Mouse (Mus musculus) kidney, embryonic 16.5 days (tissue): ENCODE measurements around the gene Trem3. TPM values are rescaled to one million over a fixed set of nuclear protein-coding genes. Genes with fewer than 3 reads are reported as not detected.

Experiments
- ATAC-seq: fragments of 200-750 bp; cut with Nextera tagmentation; 2 replicates; pipeline ENCODE4 v1.8.0; 2017; ENCODE audit warnings: moderate TSS enrichment; ENCODE audit not compliant: low FRiP score, low TSS enrichment
- H3K27ac ChIP-seq: fragments of 300-500 bp; sonication (generic); 2 replicates; pipeline ENCODE4 v1.5.1; 2014; ENCODE audit warnings: low read length
- H3K27me3 ChIP-seq: fragments of 300-500 bp; sonication (generic); 2 replicates; pipeline ENCODE4 v1.6.1; 2014; ENCODE audit warnings: low read length, control low read depth, mixed read lengths; ENCODE audit not compliant: insufficient read depth
- H3K36me3 ChIP-seq: fragments of 300-500 bp; sonication (generic); 2 replicates; pipeline ENCODE4 v1.6.1; 2014; ENCODE audit warnings: low read length, control low read depth, mixed read lengths; ENCODE audit not compliant: insufficient read depth
- H3K4me1 ChIP-seq: fragments of 300-500 bp; sonication (generic); 2 replicates; pipeline ENCODE4 v1.6.1; 2014; ENCODE audit warnings: low read length, control low read depth, mixed read lengths; ENCODE audit not compliant: insufficient read depth
- H3K4me2 ChIP-seq: fragments of 300-500 bp; sonication (generic); replicated peaks from 2 replicates; pipeline ENCODE4 v1.6.1; 2014; ENCODE audit warnings: low read depth, low read length
- H3K4me3 ChIP-seq: fragments of 300-500 bp; sonication (generic); 2 replicates; pipeline ENCODE4 v1.5.1; 2014; ENCODE audit warnings: mild to moderate bottlenecking, low read length
- H3K9ac ChIP-seq: fragments of 300-500 bp; sonication (generic); replicated peaks from 2 replicates; pipeline ENCODE4 v1.6.1; 2014; ENCODE audit warnings: low read length
- H3K9me3 ChIP-seq: fragments of 300-500 bp; sonication (generic); 2 replicates; pipeline ENCODE4 v1.6.1; 2016; ENCODE audit warnings: low read length, control low read depth
- WGBS: fragments of 180-500 bp; shearing (Covaris S2); extraction: QIAGEN DNeasy Blood & Tissue Kit; methylation state at CpG from one replicate; pipeline ENCODE4 v1.1.7; 2014; 5-methylcytosine and 5-hydroxymethylcytosine counted together
- polyA plus RNA-seq: library from polyadenylated mRNA; unstranded; fragments of >200 nt; fragmentation: Nextera tagmentation; extraction: Ambion mirVana; gene quantifications from 2 replicates; pipeline ENCODE4 v1.2.1, GENCODE M21; 2015

Gene Trem3
- polyA plus RNA-seq, 1 experiment from 2014 or later, result 0.21 TPM

- no peaks in the 10 kb centered on the region for H3K27me3 ChIP-seq
- 93% methylated on average over 8 of the region's 8 CpGs for WGBS
Observed at GRCm38 (mm10) chr17:48237621-48238020, 10.0 kb upstream of the Trem3 start.

DNA sequence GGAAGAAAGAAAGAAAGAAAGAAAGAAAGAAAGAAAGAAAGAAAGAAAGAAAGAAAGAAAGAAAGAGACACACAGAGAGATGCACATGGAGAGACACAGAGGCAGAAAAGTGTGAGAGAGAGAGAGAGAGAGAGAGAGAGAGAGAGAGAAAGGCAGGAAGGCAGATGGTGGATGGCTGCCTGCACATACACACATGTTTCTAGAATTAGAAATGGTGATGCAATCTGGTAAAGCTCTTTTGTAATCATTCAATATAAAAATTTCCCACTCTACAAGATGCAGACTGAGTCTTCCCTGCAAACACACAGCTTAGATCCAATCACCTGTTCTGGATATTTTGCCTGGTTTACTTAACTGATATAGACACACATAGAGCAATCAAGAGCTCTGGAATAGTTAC lies 1.5 kb downstream of the Trem3 start:
- Histone ChIP-seq H3K9me3 (no peaks in the 10 kb centered on the region), H3K4me3 (no peak overlapping the region), H3K4me2 (no peak overlapping the region), H3K27me3 (no peaks in the 10 kb centered on the region), H3K4me1 (no peaks in the 10 kb centered on the region), H3K27ac (no peak overlapping the region), H3K9ac (no peak overlapping the region), H3K36me3 (no peaks in the 10 kb centered on the region)
- no peak for ATAC-seq

More at GRCm38 (mm10) chr17:48237621-48238020, 10.0 kb upstream of the Trem3 start:
- Histone ChIP-seq H3K36me3 (no peaks in the 10 kb centered on the region), H3K9me3 (no peaks in the 10 kb centered on the region), H3K4me3 (no peak overlapping the region), H3K4me1 (no peaks in the 10 kb centered on the region), H3K27ac (no peak overlapping the region), H3K4me2 (no peak overlapping the region), H3K9ac (no peak overlapping the region)
- no peak for ATAC-seq

GRCm38 (mm10) chr17:48249501-48249900 lies 1.9 kb downstream of the Trem3 start:
- Histone ChIP-seq H3K4me1 (no peaks in the 10 kb centered on the region), H3K27ac (no peak overlapping the region), H3K27me3 (no peaks in the 10 kb centered on the region), H3K4me2 (no peak overlapping the region), H3K36me3 (no peaks in the 10 kb centered on the region), H3K9ac (no peak overlapping the region), H3K9me3 (no peaks in the 10 kb centered on the region), H3K4me3 (no peak overlapping the region)
- no peak for ATAC-seq
- 84% methylated on average over 11 of the region's 11 CpGs for WGBS

DNA sequence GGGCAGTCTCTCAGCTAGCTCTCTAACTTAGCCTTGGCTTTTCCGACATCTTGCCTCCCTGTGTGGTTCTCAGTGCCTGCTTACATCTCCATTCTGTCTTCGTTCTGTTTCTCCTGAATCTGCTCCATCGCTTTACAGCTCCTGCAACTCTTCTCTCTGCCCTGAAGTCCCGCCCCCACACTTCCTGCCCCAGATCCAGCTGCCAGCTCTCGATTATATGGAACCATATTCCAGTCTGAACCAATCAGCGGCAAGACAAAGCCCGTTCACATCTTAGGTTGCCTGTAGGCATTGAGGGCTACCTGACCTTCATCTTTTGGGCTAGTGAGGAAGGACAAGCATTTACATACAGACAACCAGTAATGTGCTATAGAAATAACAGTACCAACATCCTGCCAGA lies 3.1 kb downstream of the Trem3 start:
- H3K9me3 ChIP-seq, result no peaks in the 10 kb centered on the region
- no peak overlapping the region for H3K4me2 ChIP-seq
- H3K9ac ChIP-seq, result no peak overlapping the region
- no peak overlapping the region for H3K27ac ChIP-seq
- no peak overlapping the region for H3K4me3 ChIP-seq
- WGBS, result 86% methylated on average over 7 of the region's 7 CpGs
- H3K36me3 ChIP-seq, result no peaks in the 10 kb centered on the region
- H3K4me1 ChIP-seq, result no peaks in the 10 kb centered on the region
- no peak for ATAC-seq
- no peaks in the 10 kb centered on the region for H3K27me3 ChIP-seq

GRCm38 (mm10) chr17:48256575-48256974 lies 9.0 kb downstream of the Trem3 start:
- Histone ChIP-seq H3K36me3 (no peaks in the 10 kb centered on the region), H3K9ac (no peak overlapping the region), H3K4me1 (no peaks in the 10 kb centered on the region), H3K27me3 (no peaks in the 10 kb centered on the region), H3K27ac (no peak overlapping the region), H3K4me2 (no peak overlapping the region), H3K9me3 (peaks cover 11% of the 10 kb centered on the region; the same call in 1 of the 2 replicates), H3K4me3 (no peak overlapping the region)
- no peak for ATAC-seq

GRCm38 (mm10) chr17:48261868-48262267 lies 14.3 kb downstream of the Trem3 start:
- H3K27ac ChIP-seq, result no peak overlapping the region
- no peak overlapping the region for H3K4me2 ChIP-seq
- H3K4me1 ChIP-seq, result 0 out of 2 replicates have a peak, but pooled peaks cover 3% of the 10 kb centered on the region
- no peak overlapping the region for H3K9ac ChIP-seq
- ATAC-seq, result no peak
- H3K27me3 ChIP-seq, result no peaks in the 10 kb centered on the region
- peaks cover 11% of the 10 kb centered on the region; the same call in 1 of the 2 replicates for H3K9me3 ChIP-seq
- no peaks in the 10 kb centered on the region for H3K36me3 ChIP-seq
- H3K4me3 ChIP-seq, result no peak overlapping the region
- 88% methylated on average over 2 of the region's 2 CpGs for WGBS

DNA sequence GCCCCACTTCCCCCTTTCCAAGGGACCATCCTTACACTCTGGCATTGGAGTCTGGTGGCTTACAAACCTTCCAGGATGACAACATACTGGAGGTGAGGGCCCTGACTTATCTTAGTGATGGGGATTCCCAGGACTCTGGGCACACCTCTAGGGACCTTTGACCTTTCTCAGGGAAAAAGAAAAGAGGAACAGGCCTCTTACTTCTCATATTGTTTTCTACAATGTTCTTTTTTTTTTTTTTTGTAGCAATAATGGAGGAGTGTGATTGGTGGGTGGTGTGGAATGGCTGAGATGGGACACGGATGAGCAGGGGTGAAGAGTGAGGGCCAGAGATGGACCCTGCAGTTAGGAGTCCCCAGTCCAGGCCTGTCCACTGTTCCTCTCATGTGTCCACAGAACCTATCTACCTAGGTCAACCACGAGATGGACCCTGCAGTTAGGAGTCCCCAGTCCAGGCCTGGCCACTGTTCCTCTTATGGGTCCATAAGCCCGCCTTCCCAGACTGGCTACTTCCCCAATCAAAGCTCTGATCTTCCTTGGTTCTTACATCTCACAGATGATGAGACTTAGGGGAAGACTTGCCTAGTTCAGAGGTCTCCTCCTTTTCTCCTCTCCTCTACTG lies 16.3 kb downstream of the Trem3 start, which contains the start of gene Treml4:
TSS of gene Treml4 (plus strand) at position 555 of the 622 bp plus-strand sequence.
- H3K27me3 ChIP-seq, result no peaks in the 10 kb centered on the region
- no peak within 1 kb of the TSS for H3K4me2 ChIP-seq
- 93% methylated on average over 3 of the region's 3 CpGs for WGBS
- H3K4me3 ChIP-seq, result no peak within 1 kb of the TSS
- ATAC-seq, result no peak
- no peaks in the 10 kb centered on the region for H3K36me3 ChIP-seq
- peaks cover 11% of the 10 kb centered on the region; the same call in 1 of the 2 replicates for H3K9me3 ChIP-seq
- 0 out of 2 replicates have a peak, but pooled peaks cover 3% of the 10 kb centered on the region for H3K4me1 ChIP-seq
- H3K9ac ChIP-seq, result no peak within 1 kb of the TSS
- no peak within 1 kb of the TSS for H3K27ac ChIP-seq

- Histone ChIP-seq H3K27ac (no peak overlapping the region), H3K4me3 (no peak overlapping the region), H3K36me3 (no peaks in the 10 kb centered on the region), H3K4me2 (no peak overlapping the region), H3K9ac (no peak overlapping the region), H3K4me1 (0 out of 2 replicates have a peak, but pooled peaks cover 3% of the 10 kb centered on the region), H3K9me3 (0 out of 2 replicates have a peak, but pooled peaks cover 4% of the 10 kb centered on the region), H3K27me3 (no peaks in the 10 kb centered on the region)
- ATAC-seq, result no peak
- 93% methylated on average over 7 of the region's 7 CpGs for WGBS
Observed at GRCm38 (mm10) chr17:48264662-48265061, 17.1 kb downstream of the Trem3 start.

DNA sequence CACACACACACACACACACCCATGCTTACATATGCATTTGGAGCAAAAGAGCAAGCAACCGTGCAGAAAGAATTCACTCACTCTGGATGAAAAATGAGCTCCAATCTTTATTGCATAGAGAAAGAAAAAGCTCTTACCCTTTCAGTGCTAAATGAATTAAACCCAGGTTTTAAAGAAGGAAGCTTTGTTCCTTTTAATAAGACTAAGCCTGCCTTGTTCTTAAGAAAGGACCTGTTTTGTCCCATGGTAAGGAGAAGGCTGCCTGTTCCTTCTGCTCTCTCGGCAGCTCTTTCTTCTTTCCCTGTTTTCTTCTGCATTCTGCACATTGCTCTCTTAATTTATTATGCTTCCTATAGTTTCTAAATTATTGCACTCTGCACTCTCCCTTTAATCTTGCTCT lies 18.6 kb downstream of the Trem3 start:
- no peak for ATAC-seq
- no peak overlapping the region for H3K9ac ChIP-seq
- H3K27me3 ChIP-seq, result no peaks in the 10 kb centered on the region
- 0 out of 2 replicates have a peak, but pooled peaks cover 3% of the 10 kb centered on the region for H3K4me1 ChIP-seq
- no peak overlapping the region for H3K4me3 ChIP-seq
- H3K36me3 ChIP-seq, result no peaks in the 10 kb centered on the region
- WGBS, result 7% methylated on average over 2 of the region's 2 CpGs
- H3K9me3 ChIP-seq, result no peaks in the 10 kb centered on the region
- no peak overlapping the region for H3K27ac ChIP-seq
- no peak overlapping the region for H3K4me2 ChIP-seq

GRCm38 (mm10) chr17:48266610-48267304 lies 19.2 kb downstream of the Trem3 start:
- no peak overlapping the region for H3K27ac ChIP-seq
- WGBS, result 41% methylated on average over 2 of the region's 2 CpGs
- ATAC-seq, result no peak

More at GRCm38 (mm10) chr17:48266610-48267304, 19.2 kb downstream of the Trem3 start:
- Histone ChIP-seq H3K4me3 (no peak overlapping the region), H3K9me3 (no peaks in the 10 kb centered on the region), H3K4me2 (no peak overlapping the region), H3K36me3 (no peaks in the 10 kb centered on the region), H3K27me3 (no peaks in the 10 kb centered on the region), H3K9ac (no peak overlapping the region), H3K4me1 (0 out of 2 replicates have a peak, but pooled peaks cover 3% of the 10 kb centered on the region)
